Mouse (Mus musculus) heart, postnatal 0 days (tissue): ENCODE results near the gene Pld1.

ENCODE experiments used
- CTCF ChIP-seq: IDR thresholded peaks from 2 replicates; pipeline ENCODE4 v1.5.1; 2016; ENCODE audit warnings: antibody characterized with exemption, control low read depth, low read depth
- EP300 ChIP-seq: IDR thresholded peaks from 2 replicates; pipeline ENCODE4 v1.6.1; 2016; ENCODE audit warnings: antibody characterized with exemption, low read depth

GRCm38 (mm10) chr3:28060713-28061112 is 122.2 kb downstream of the Pld1 start:
- TF ChIP-seq CTCF (no peak), EP300 (no peak)
